Mouse (Mus musculus) liver, adult 2 months (tissue): ENCODE results near the gene Pptc7.

Source experiments
- CTCF ChIP-seq: fragments of 200-500 bp; IDR thresholded peaks from 2 replicates; pipeline ENCODE4 v1.5.1; 2011; ENCODE audit warnings: low read depth, low read length, control low read depth
- POLR2A ChIP-seq: fragments of 200-500 bp; IDR thresholded peaks from 2 replicates; pipeline ENCODE4 v1.6.1; 2011; ENCODE audit warnings: low read length, control low read depth; ENCODE audit not compliant: insufficient read depth; ENCODE audit errors: extremely low read depth

- no peak for TF ChIP-seq CTCF
- TF ChIP-seq POLR2A, result no peak
Measured at GRCm38 (mm10) chr5:122353807-122354491, 69.8 kb downstream of the Pptc7 start, which contains the start of the genes Rad9b and Vps29.
